Comparison of ENCODE assay signal across 20 mouse cellular contexts in genomic region chr3:141725432-141725831, GRCm38 (mm10).
DNase-seq lines count a peak whose midpoint lies in the region.
"Had no signal": no experiment of that assay in that cellular context is flagged by ENCODE, and none has a peak within 500 bp of the region (broad histone marks: within the 10 kb centered on the region; RNA-seq: fewer than 3 reads in every experiment).

No protein-coding gene starts in this region.

- intact Hi-C loops in left cerebral cortex, postnatal 4 days (cut with DNase I) = no loop called here
- intact Hi-C loops in left cerebral cortex, postnatal 10 days (cut with DNase I) = no loop called here

- peak; percentile 65 to 69 for DNase-seq in cerebellum, postnatal 10 days
- DNase-seq in cerebellum, adult 11 months = no peak
- DNase-seq in left cerebral cortex, postnatal 4 days = peak; percentile 18
- no peak for DNase-seq in left cerebral cortex, postnatal 10 days (ENCODE audit: extremely low spot score in 1 of 2, low spot score in 2 of 2)
- DNase-seq in mesoderm, embryonic 11.5 days (ENCODE audit: low read depth, low spot score) = peak; percentile 39
- DNase-seq in lung, postnatal 10 days = no peak
- no peak for DNase-seq in kidney, postnatal 25 days
- DNase-seq: adrenal gland, adult 2 months; adrenal gland, postnatal 36 days; gastrocnemius, adult 2 months; gastrocnemius, postnatal 36 days; heart, adult 2 months; heart, postnatal 4 days; kidney, adult 11 months; kidney, postnatal 14 days; liver, postnatal 0 days; lung, postnatal 4 days; midbrain, embryonic 14.5 days; thymus, adult 2 months; thymus, postnatal 36 days had no signal

Comparison
In these comparisons a context has a peak if more than half of its experiments do, and no peak if none do; other contexts are left out.
1. DNase-seq: peak in cerebellum, postnatal 10 days (2 of 2), left cerebral cortex, postnatal 4 days (single experiment) and mesoderm, embryonic 11.5 days (single experiment); none in cerebellum, adult 11 months (single experiment), left cerebral cortex, postnatal 10 days (0 of 2), lung, postnatal 10 days (single experiment) and kidney, postnatal 25 days (0 of 2).